Mouse (Mus musculus) adrenal gland, postnatal 4 days (tissue): ENCODE measurements around the gene Ccdc74a. TPM values are rescaled to one million over a fixed set of nuclear protein-coding genes. Genes with fewer than 3 reads are reported as not detected.

Experiments used
- DNase-seq, 2 experiments: peaks; one replicate each; pipeline ENCODE4 v3.0.0; 2021 to 2022; ENCODE audit warnings: low spot score in 2 of 2, mixed read lengths in 2 of 2
- total RNA-seq, 2 experiments: library from RNA; stranded (reverse); gene quantifications; 2 replicates each; pipeline ENCODE4 v1.2.3; 2021

Gene Ccdc74a
- total RNA-seq, 2 experiments from 2014 or later: 6.2 to 6.5 TPM

DNA sequence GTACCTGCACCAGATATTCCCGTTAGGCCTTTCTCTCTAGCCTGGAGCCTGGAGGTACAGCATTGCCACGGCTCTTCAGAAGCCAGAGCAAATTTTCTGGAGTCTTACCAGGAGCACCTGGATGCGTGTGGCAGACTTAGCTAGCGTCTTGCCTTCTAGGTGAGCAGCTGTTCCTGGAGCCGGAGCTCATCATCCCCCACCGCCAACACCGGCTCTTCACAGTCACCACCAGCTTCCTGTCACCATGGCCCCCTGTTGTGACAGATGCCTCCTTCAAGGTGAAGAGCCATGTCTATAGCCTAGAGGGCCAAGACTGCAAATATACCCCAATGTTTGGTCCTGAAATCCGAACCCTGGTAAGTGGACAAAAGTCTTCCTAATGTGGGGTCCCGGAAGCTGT is 5.6 kb upstream of the Ccdc74a start:
- no peak for DNase-seq

DNA sequence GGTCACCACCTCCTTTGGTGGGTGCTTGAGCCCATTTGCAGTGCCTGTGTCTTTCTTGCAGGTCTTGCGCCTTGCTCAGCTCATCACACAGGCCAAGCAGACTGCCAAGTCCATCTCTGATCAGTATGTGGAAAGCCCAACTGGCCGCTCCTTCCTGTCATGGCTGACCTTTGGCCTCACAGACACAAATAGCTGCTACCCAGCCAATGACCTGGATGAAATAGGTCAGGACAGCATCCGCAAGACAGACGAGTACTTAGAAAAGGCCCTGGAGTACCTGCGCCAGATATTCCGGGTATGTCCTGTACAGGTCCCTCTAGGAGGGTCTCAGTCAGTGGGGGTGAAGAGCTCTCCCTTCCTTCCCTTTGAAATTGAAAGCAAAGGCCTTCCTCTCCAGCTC is 5.0 kb upstream of the Ccdc74a start:
- no peak for DNase-seq

DNA sequence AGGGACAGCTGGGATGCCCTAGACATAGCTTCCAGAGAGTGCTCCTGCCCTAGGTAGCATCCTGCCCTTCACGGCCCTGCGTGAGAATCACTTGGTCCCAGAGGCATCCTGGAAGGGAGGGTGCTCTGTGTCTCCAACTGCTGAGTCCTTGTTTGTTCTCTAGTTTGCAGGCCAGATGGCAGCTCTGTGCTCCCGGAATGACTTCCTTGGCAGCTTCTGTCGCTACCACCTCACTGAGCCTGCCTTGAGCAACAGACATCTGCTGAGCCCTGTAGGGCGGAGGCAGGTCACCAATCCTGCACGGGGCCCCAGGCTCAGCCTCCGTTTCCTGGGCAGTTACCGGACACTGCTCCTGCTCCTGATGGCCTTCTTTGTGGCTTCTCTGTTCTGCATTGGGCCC is 4.0 kb upstream of the Ccdc74a start:
- DNase-seq: no peak

DNA sequence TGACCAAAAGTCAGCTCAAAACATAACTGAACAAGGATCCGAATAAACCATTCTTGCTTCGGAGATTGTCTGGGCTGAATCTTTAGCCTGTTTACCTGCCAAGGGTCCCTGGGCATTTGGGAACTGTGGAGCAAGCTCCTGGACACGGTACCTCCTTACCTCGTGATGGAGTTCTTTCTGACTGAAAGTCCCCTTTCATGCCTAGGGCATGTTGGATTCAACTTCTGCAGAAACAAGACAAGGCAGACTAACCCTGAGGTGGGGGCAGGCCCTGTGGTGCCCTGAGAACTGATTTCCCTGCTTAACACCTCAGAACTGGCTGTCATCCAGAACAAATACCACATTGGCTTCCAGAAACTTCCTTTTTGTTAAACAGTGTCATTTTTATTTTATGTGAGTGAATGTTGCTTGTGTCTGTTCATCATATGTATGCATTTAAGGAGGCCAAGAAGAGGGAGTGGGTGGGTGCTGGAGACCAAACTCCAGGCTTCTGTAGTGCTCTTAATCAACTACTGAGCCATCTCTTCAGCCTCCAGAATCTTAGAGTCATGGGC is 2.8 kb upstream of the Ccdc74a start:
- DNase-seq: no peak

DNA sequence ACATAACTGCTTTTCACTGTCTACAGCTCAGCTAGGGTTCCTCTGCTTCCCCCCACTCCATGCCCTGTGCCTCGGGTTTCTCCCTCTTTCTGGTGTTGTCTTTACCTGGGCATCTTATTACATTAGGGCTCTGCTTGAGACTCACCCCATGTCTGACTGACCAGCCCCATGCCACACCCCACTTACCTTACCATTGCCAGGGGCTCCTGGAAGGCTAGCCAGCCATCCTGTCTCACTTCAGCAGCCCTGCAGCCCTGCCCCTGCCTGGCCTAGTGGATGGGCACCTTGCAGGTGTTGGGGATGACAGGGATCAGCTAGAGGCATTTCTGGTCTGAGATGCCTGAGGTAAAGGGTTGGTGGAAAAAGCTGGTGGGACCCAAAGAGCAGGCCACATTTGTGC is 886 bp downstream of the Ccdc74a start:
- DNase-seq: no peak

DNA sequence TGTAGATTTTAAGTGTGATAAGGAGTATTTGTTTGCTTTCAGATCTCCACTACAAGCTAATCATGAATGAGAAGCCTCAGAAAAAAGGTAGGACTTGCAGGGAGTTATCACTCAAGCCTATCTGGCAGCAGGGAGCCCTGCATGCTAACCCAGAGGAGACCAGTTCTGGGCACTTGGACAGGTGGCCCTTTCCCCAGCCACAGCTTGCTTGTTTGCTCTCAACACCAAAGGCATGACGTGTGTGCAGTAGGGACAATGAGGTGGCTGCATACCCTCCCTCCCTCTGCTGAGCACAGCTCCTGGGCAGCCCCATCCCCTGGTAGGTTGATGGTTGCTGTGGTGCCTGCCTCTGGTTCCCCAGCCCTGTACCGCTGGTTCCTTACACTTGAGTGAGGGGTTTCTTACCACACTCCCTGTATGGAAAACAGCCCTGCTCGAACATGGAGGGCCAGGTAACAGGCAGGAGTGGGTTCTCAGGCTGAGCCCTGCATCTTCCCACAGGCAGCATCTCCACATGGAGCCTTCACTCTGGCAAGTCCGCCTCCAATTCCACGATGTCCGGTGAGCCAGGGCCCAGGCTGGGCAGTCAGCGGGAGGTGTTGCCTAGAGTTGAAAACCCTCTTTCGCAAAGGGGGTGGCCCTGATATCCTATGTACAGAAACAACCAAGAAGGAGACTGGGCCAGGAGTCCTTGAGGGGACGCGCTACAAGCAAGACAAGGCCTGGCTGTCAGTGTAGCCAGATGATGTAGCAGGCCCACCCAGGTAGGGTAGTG is 1.5 kb downstream of the Ccdc74a start:
- no peak for DNase-seq

DNA sequence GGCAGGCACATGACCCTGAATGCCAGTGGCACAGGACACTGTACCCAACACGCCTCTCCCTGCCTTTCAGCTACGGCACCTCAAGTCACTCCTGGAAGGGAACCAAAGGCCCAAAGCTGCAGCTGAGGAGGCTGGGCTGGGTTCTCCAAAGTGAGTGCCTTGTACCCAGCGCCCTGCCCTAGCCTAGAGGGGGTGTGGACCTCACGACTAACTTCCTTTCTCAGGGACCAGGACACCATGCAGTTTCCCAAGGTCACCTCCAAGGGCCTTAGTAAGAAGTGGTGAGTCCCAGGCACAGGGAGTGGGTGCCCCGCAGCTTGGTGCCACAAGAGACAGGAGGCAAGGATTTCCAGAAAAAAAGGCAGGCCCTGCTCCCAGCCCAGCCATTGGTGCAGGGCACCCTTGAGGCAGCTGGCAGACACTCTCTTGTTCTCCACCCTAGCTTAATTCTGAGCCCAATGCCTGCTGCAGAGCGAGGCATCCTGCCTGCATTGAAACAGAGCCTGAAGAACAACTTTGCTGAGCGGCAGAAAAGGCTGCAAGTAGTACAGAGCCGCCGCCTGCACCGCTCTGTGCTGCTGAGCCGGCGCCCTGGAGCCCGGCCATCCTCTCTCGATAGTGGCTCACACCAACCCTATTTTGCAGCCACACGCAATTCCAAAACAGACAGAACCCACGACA is 3.8 kb downstream of the Ccdc74a start:
- DNase-seq: no peak

DNA sequence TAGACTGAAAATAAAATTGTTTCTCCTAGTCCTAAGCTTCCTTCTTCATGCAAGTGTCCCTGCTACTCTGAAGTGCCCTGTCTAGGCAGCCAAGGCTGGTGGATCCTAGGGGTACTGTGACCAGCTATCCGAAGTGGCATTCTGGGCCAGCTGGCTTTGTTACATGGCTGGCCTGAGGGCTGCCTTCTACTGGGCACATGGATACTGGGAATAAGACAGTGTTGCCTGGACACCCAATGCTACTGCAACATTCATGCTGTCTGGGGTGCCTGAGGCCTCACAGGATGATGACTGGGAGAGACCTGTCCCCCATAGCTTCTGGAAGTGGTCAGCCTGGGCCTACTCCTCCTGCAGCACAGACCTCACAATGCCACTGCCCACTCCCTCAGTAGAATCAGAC is 4.4 kb downstream of the Ccdc74a start:
- no peak for DNase-seq

DNA sequence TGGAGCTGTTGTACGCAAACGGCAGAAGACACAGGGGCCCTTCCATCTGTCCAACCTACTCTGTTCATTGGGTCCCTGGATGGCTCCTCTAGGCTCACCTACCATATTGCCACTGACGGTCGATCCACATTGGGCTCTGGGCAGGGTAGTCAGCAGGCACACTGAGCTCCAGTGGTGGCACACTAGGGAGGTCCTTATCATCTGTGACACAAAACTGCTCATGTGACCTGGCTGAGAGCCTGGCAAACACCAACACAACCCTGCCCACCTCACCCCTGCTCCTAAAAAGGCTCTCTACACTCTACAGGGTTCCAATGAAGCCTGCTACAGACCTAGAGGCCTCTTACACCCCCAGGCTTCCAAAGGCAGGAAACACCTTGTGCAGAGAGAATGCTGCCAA is 6.3 kb downstream of the Ccdc74a start:
- no peak for DNase-seq

DNA sequence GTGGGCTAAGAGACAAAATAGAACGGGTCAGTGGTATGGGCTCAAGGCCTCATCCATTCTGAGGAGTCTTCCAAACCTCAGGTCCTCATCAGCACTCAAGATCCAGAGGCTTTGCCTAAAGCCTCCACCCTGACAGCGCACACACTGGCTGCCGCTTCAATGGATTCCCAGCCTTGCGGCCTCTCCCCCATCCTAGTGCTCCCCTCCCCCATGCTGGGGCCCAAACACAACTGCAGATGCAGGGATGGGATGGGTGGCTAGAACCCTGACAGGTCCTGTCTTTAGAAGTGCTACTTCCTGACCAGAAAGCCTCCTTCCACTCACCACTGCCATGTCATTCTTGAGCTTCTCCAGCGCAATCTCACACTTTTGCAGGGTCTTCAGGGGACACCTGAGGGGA is 7.3 kb downstream of the Ccdc74a start:
- DNase-seq: no peak

DNA sequence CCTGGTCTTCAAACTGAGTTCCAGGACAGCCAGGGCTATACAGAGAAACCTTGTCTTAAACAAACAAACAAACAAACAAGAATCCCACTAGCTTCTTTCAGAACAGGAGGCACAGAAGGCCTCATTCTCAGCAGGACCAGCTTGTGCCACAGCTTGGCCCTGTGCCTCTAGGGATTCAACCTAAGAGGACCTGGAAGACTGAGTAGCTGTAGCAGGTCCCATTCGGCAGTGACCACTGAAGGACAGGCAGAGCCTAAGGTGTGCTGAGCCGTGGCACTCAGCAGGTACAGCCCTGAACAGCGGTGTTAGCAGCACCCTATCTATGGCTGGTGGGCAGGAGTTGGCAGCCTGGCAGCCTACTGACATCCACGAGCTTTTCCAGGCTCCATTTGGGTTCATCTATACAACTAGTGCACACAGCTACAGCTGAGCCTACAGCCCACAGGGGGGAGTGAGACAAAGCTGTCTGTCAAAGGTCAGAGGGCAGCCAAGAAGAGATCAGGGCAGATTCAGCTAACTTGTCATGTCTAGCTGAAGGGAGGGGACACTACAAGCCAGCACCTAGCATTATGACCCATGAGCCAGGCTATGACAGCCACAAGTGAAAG is 8.0 kb downstream of the Ccdc74a start:
- DNase-seq: no peak

DNA sequence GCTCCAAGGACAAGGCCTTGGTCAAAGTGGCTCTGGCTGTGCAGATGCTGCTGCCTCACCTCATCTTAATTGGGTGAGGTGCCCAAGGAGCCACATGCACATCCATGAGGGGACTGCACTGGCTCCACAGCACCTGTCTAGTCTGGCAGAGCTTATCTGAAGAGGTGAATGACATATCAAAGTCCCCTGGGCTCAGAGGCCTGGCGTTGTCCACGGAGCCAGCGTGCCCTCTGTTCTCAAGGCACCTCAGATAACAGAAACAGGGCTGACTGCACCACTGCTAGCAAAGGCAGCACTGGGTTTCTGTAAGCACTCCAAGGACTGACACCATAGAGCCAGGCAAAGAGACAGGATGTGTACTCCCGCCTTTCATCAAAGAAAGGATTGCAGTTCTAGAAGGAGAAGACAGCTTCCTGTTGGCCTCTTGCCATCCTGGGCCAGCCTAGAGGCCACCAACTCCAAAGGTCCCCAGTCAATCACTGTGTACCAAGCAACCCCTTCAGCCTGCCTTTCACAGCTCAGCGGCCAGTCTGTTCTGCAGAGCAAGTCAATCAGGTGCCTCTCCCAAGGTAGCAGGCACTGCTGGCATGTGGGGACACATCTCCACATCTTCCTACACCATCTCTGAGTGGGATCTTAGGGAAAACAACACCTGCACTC is 10.1 kb downstream of the Ccdc74a start:
- no peak for DNase-seq

DNA sequence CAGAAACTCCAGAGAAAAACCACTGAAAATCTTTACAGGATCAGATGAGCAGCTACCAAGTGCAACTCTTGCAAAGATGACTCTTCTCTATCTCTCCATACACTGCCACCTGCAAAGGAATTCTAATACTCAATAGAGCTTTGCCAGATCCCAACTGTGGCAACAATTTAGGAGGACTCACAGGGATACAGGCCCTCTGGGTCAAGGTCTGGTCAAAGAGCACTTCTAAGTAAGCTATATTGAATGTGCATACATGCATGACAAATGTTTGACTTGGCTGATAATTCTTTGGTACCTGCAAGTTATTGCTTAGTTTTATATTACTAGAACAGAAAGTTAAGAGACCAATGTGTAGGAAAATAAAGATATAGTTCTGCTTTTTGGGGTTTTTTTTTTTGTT is 19.3 kb downstream of the Ccdc74a start:
- DNase-seq: no peak

DNA sequence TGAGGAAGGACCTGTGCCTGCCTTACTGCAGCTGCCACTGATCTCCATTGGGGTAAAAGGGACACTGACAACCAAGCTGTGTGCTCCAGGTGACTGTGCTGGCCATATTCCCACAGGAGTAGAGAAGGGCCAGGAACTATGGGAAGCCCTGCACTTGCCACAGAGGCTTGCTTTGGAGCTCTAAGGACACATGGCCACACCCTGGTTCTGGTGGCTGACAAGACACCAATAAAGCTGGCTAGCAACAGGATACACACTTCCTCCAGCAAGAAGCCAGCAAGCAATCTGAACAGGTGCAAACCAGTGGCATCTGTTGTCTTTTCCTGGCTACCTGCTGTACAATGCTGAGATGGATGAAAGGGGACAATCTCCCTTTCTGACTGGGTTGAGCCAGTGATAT is 23.6 kb downstream of the Ccdc74a start:
- DNase-seq: no peak

DNA sequence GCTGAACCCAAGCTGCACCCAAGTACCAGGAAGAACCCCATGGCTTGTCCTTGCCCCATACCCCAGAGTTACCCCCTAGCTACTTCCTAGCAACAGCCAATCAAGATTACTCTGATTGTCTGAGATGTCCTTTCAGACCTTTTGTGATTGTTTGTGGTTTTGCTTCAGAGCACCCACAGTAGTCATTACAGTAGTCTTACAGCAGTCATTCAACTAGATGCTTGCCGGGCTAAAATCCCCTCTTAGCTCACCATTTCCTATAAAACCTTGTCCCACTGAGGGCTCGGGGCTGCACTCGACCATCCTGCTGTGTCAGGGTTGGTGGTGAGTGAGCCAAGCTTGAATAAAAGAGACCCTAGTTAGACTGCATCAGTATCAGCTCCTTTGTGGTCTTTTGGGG is 48.6 kb downstream of the Ccdc74a start:
- no peak for DNase-seq

Other genes with a start within 250 kb of the Ccdc74a start
- gene Snap29, start 240.5 kb upstream of the Ccdc74a start, total RNA-seq: 10 to 100 TPM; 22.9 TPM
- 10 to 100 TPM; 65.0 to 70.9 TPM for gene Pi4ka, start 240.2 kb upstream of the Ccdc74a start, total RNA-seq
- 10 to 100 TPM; 32.1 to 35.0 TPM for gene Crkl, start 194.5 kb upstream of the Ccdc74a start, total RNA-seq
- 1 to 10 TPM; 7.5 to 8.5 TPM for gene Aifm3, start 156.9 kb upstream of the Ccdc74a start, total RNA-seq
- 10 to 100 TPM; 69.1 to 73.2 TPM for gene Lztr1, start 137.8 kb upstream of the Ccdc74a start, total RNA-seq
- gene Thap7, start 115.3 kb upstream of the Ccdc74a start, total RNA-seq: 10 to 100 TPM; 35.6 to 39.7 TPM
- gene Lrrc74b, start 85.2 kb upstream of the Ccdc74a start, total RNA-seq: under 1 TPM; 0.31 to 0.65 TPM
- gene P2rx6, start 84.6 kb upstream of the Ccdc74a start, total RNA-seq: under 1 TPM; 0.45 to 0.51 TPM
- 10 to 100 TPM; 17.9 to 21.9 TPM for gene Slc7a4, start 63.3 kb upstream of the Ccdc74a start, total RNA-seq
- 10 to 100 TPM; 50.2 to 52.4 TPM for gene Smpd4, start 27.1 kb upstream of the Ccdc74a start, total RNA-seq
- 10 to 100 TPM; 68.8 to 70.3 TPM for gene Med15, start 86.4 kb downstream of the Ccdc74a start, total RNA-seq
- gene Klhl22, start 113.1 kb downstream of the Ccdc74a start, total RNA-seq: 10 to 100 TPM; 52.3 TPM
- 10 to 100 TPM; 29.3 to 33.9 TPM for gene Scarf2, start 150.8 kb downstream of the Ccdc74a start, total RNA-seq
- under 1 TPM in 1 of 2 experiments, not detected in 1; 0.62 TPM for gene B830017H08Rik, start 186.7 kb downstream of the Ccdc74a start, total RNA-seq
- 1 to 10 TPM; 2.9 to 8.8 TPM for gene Car15, start 191.9 kb downstream of the Ccdc74a start, total RNA-seq
- under 1 TPM; 0.20 to 0.45 TPM for gene Gm20518, start 245.2 kb downstream of the Ccdc74a start, total RNA-seq
- gene Tssk1, start 247.8 kb downstream of the Ccdc74a start, total RNA-seq: under 1 TPM in 1 of 2 experiments, not detected in 1; 0.14 TPM